Mouse (Mus musculus) erythroid progenitor cell, adult 5-6 weeks (primary cell): ENCODE measurements around the gene Dhdds. TPM values are rescaled to one million over a fixed set of nuclear protein-coding genes. Genes with fewer than 3 reads are reported as not detected.
A peak's percentile ranks its signal among the peaks of the same experiment; 100 is the strongest.

Source experiments
- ATAC-seq: replicated peaks from 2 replicates; pipeline ENCODE4 v1.8.0; 2016; ENCODE audit warnings: moderate number of reproducible peaks, mild to moderate bottlenecking, moderate TSS enrichment, inconsistent platforms; ENCODE audit not compliant: poor library complexity, low FRiP score, severe bottlenecking
- total RNA-seq, 2 experiments: library from RNA; stranded (forward) in 1 of 2; stranded (reverse) in 1 of 2; fragments of 150-400 nt in 1 of 2; fragments of 186-747, 209-891 nt in 1 of 2; gene quantifications; 2 replicates each; pipeline versions ENCODE4 v1.2.3 to v1.2.4; 2015 to 2017; ENCODE audit warnings: low replicate concordance in 2 of 2

The Dhdds gene
- total RNA-seq, 2 experiments from 2014 or later = 10.1 TPM

- no peak for ATAC-seq
These were observed 34.3 kb downstream of the Dhdds start for GRCm38 (mm10) chr4:133966271-133966940.

GRCm38 (mm10) chr4:133962566-133962965 is 38.2 kb downstream of the Dhdds start:
- no peak for ATAC-seq

GRCm38 (mm10) chr4:133958884-133959283 is 41.8 kb downstream of the Dhdds start:
- ATAC-seq = no peak

GRCm38 (mm10) chr4:133956358-133956757 is 44.4 kb downstream of the Dhdds start:
- ATAC-seq = no peak

GRCm38 (mm10) chr4:133946736-133947135 is 54.0 kb downstream of the Dhdds start:
- no peak for ATAC-seq

GRCm38 (mm10) chr4:133943791-133944190 is 56.9 kb downstream of the Dhdds start:
- ATAC-seq = no peak

GRCm38 (mm10) chr4:133942679-133943078 is 58.0 kb downstream of the Dhdds start:
- ATAC-seq = no peak

- no peak for ATAC-seq
These were observed 59.1 kb downstream of the Dhdds start for GRCm38 (mm10) chr4:133941576-133941975.

- no peak for ATAC-seq
These were observed 60.1 kb downstream of the Dhdds start for GRCm38 (mm10) chr4:133940386-133941260.

GRCm38 (mm10) chr4:133938077-133938476 is 62.6 kb downstream of the Dhdds start:
- ATAC-seq = no peak

- no peak; the same call in 1 of the 2 replicates for ATAC-seq
These were observed 68.9 kb downstream of the Dhdds start for GRCm38 (mm10) chr4:133931785-133932184.

GRCm38 (mm10) chr4:133931349-133931748 is 69.4 kb downstream of the Dhdds start:
- peak; percentile 59 for ATAC-seq

GRCm38 (mm10) chr4:133929278-133929670 is 71.4 kb downstream of the Dhdds start:
- ATAC-seq = no peak

GRCm38 (mm10) chr4:133928576-133929277 is 72.0 kb downstream of the Dhdds start:
- no peak for ATAC-seq

GRCm38 (mm10) chr4:133925204-133925603 is 75.5 kb downstream of the Dhdds start:
- ATAC-seq = no peak

- no peak for ATAC-seq
These were observed 77.0 kb downstream of the Dhdds start for GRCm38 (mm10) chr4:133923743-133924142.

Other genes starting within 250 kb of the Dhdds start
- 65.8 and 102 TPM in 2 replicates for gene Arid1a, start 244.1 kb downstream of the Dhdds start, total RNA-seq (2015; ENCODE audit: low replicate concordance)
- gene Arid1a, start 244.1 kb downstream of the Dhdds start, total RNA-seq (2017; ENCODE audit: low replicate concordance) = 42.9 and 69.1 TPM in 2 replicates
- 73.9 and 91.8 TPM in 2 replicates for gene Rps6ka1, start 113.1 kb downstream of the Dhdds start, total RNA-seq (2015; ENCODE audit: low replicate concordance)
- 77.2 and 91.8 TPM in 2 replicates for gene Rps6ka1, start 113.1 kb downstream of the Dhdds start, total RNA-seq (2017; ENCODE audit: low replicate concordance)
- gene Hmgn2, start 32.3 kb downstream of the Dhdds start, total RNA-seq (2015; ENCODE audit: low replicate concordance) = 1,062 and 1,086 TPM in 2 replicates
- 532 and 653 TPM in 2 replicates for gene Hmgn2, start 32.3 kb downstream of the Dhdds start, total RNA-seq (2017; ENCODE audit: low replicate concordance)
- 1.1 and 2.1 TPM in 2 replicates for gene Lin28a, start 17.9 kb upstream of the Dhdds start, total RNA-seq (2015; ENCODE audit: low replicate concordance)
- gene Lin28a, start 17.9 kb upstream of the Dhdds start, total RNA-seq (2017; ENCODE audit: low replicate concordance) = 1.0 and 2.2 TPM in 2 replicates
- gene Zfp683, start 52.9 kb upstream of the Dhdds start, total RNA-seq (2015; ENCODE audit: low replicate concordance) = not detected in 2 replicates
- not detected in 2 replicates for gene Zfp683, start 52.9 kb upstream of the Dhdds start, total RNA-seq (2017; ENCODE audit: low replicate concordance)
- 5.0 TPM in 1 of 2 replicates, not detected in the other for gene Crybg2, start 59.9 kb upstream of the Dhdds start, total RNA-seq (2015; ENCODE audit: low replicate concordance)
- not detected in 2 replicates for gene Crybg2, start 59.9 kb upstream of the Dhdds start, total RNA-seq (2017; ENCODE audit: low replicate concordance)
- 157 and 288 TPM in 2 replicates for gene Cd52, start 94.2 kb upstream of the Dhdds start, total RNA-seq (2015; ENCODE audit: low replicate concordance)
- 103 and 211 TPM in 2 replicates for gene Cd52, start 94.2 kb upstream of the Dhdds start, total RNA-seq (2017; ENCODE audit: low replicate concordance)
- not detected in 2 replicates for gene Ubxn11, start 101.7 kb upstream of the Dhdds start, total RNA-seq (2015; ENCODE audit: low replicate concordance)
- gene Ubxn11, start 101.7 kb upstream of the Dhdds start, total RNA-seq (2017; ENCODE audit: low replicate concordance) = 4.5 TPM in 1 of 2 replicates, not detected in the other
- gene Sh3bgrl3, start 127.9 kb upstream of the Dhdds start, total RNA-seq (2015; ENCODE audit: low replicate concordance) = 129 and 180 TPM in 2 replicates
- 22.6 and 67.0 TPM in 2 replicates for gene Sh3bgrl3, start 127.9 kb upstream of the Dhdds start, total RNA-seq (2017; ENCODE audit: low replicate concordance)
- gene Cep85, start 186.2 kb upstream of the Dhdds start, total RNA-seq (2015; ENCODE audit: low replicate concordance) = 91.4 and 93.3 TPM in 2 replicates
- gene Cep85, start 186.2 kb upstream of the Dhdds start, total RNA-seq (2017; ENCODE audit: low replicate concordance) = 105 and 118 TPM in 2 replicates
- gene Gm7534, start 202.1 kb upstream of the Dhdds start, total RNA-seq (2015; ENCODE audit: low replicate concordance) = not detected in 2 replicates
- gene Gm7534, start 202.1 kb upstream of the Dhdds start, total RNA-seq (2017; ENCODE audit: low replicate concordance) = not detected in 2 replicates
- not detected in 2 replicates for gene Catsper4, start 226.5 kb upstream of the Dhdds start, total RNA-seq (2015; ENCODE audit: low replicate concordance)
- gene Catsper4, start 226.5 kb upstream of the Dhdds start, total RNA-seq (2017; ENCODE audit: low replicate concordance) = not detected in 2 replicates
- gene Cnksr1, start 237.5 kb upstream of the Dhdds start, total RNA-seq (2015; ENCODE audit: low replicate concordance) = not detected in 2 replicates
- gene Cnksr1, start 237.5 kb upstream of the Dhdds start, total RNA-seq (2017; ENCODE audit: low replicate concordance) = not detected in 2 replicates
- not detected in 2 replicates for gene E130218I03Rik, start 242.7 kb upstream of the Dhdds start, total RNA-seq (2015; ENCODE audit: low replicate concordance)
- not detected in 2 replicates for gene E130218I03Rik, start 242.7 kb upstream of the Dhdds start, total RNA-seq (2017; ENCODE audit: low replicate concordance)
- gene Zfp593, start 244.7 kb upstream of the Dhdds start, total RNA-seq (2015; ENCODE audit: low replicate concordance) = 2.2 and 4.6 TPM in 2 replicates
- gene Zfp593, start 244.7 kb upstream of the Dhdds start, total RNA-seq (2017; ENCODE audit: low replicate concordance) = not detected in 2 replicates
- not detected in 2 replicates for gene Gm30191, start 246.0 kb upstream of the Dhdds start, total RNA-seq (2015; ENCODE audit: low replicate concordance)
- gene Gm30191, start 246.0 kb upstream of the Dhdds start, total RNA-seq (2017; ENCODE audit: low replicate concordance) = not detected in 2 replicates